Mouse (Mus musculus) left cerebral cortex, adult 2 months (tissue): ENCODE measurements around the gene Efnb2. TPM values are rescaled to one million over a fixed set of nuclear protein-coding genes. Genes with fewer than 3 reads are reported as not detected.

Experiments
- DNase-seq, 2 experiments: peaks; one replicate each; pipeline ENCODE4 v3.0.0; 2021 to 2022; ENCODE audit warnings: low spot score in 2 of 2, mixed read lengths in 1 of 2; ENCODE audit errors: extremely low spot score in 1 of 2
- H3K27ac ChIP-seq: fragments of 200-600 bp; 2 replicates; pipeline ENCODE4 v1.8.1; 2022
- H3K4me3 ChIP-seq: fragments of 200-600 bp; 2 replicates; pipeline ENCODE4 v1.8.1; 2022
- CTCF ChIP-seq: fragments of 200-600 bp; IDR thresholded peaks from 2 replicates; pipeline ENCODE4 v1.8.1; 2022; ENCODE audit warnings: antibody characterized with exemption, mild to moderate bottlenecking, moderate library complexity
- intact Hi-C: fragments of 180-260 bp; cut with DNase I; formaldehyde crosslinking; loops from one replicate; pipeline ENCODE4 v1.15.1; 2025
- total RNA-seq, 2 experiments: library from RNA; stranded (reverse); gene quantifications; 2 replicates each; pipeline ENCODE4 v1.2.3; 2021

Gene Efnb2
- total RNA-seq, 2 experiments from 2014 or later = 61.3 to 62.8 TPM

GRCm38 (mm10) chr8:8624017-8624416 is 37.0 kb downstream of the Efnb2 start:
- no peak for TF ChIP-seq CTCF
- intact Hi-C loops = no loop called here
- no peak overlapping the region for H3K4me3 ChIP-seq
- H3K27ac ChIP-seq = peak overlapping the region; percentile 28; the same call in 1 of the 2 replicates
- DNase-seq = no peak

- intact Hi-C loops = loop anchor here (2.0 kb wide), 1 partner anchor 31 kb away; no protein-coding TSS in a partner anchor
These were observed 37.6 kb downstream of the Efnb2 start for GRCm38 (mm10) chr8:8623486-8623885.

GRCm38 (mm10) chr8:8622476-8622875 is 38.6 kb downstream of the Efnb2 start:
- intact Hi-C loops = loop anchor here (2.0 kb wide), 1 partner anchor 32 kb away; no protein-coding TSS in a partner anchor
- H3K27ac ChIP-seq = peak overlapping the region; percentile 61

More at GRCm38 (mm10) chr8:8623486-8623885, 37.6 kb downstream of the Efnb2 start:
- no peak for DNase-seq
- no peak overlapping the region; the same call in 1 of the 2 replicates for H3K27ac ChIP-seq
- TF ChIP-seq CTCF = no peak
- H3K4me3 ChIP-seq = no peak overlapping the region

GRCm38 (mm10) chr8:8622031-8622430 is 39.0 kb downstream of the Efnb2 start:
- TF ChIP-seq CTCF = no peak
- peak overlapping the region; percentile 61 for H3K27ac ChIP-seq
- intact Hi-C loops = loop anchor here (2.0 kb wide), 1 partner anchor 33 kb away; no protein-coding TSS in a partner anchor
- no peak overlapping the region for H3K4me3 ChIP-seq
- DNase-seq = no peak

More at GRCm38 (mm10) chr8:8622476-8622875, 38.6 kb downstream of the Efnb2 start:
- TF ChIP-seq CTCF = no peak
- no peak overlapping the region for H3K4me3 ChIP-seq
- DNase-seq = no peak

GRCm38 (mm10) chr8:8621236-8621917 is 39.7 kb downstream of the Efnb2 start:
- intact Hi-C loops = no loop called here
- peak in 1 of 2 experiments; percentile 40 for DNase-seq
- TF ChIP-seq CTCF = no peak
- peak overlapping the region; percentile 73 for H3K27ac ChIP-seq
- H3K4me3 ChIP-seq = no peak overlapping the region

- Histone ChIP-seq H3K4me3 (no peak overlapping the region), H3K27ac (peak overlapping the region; percentile 73)
- intact Hi-C loops = no loop called here
- DNase-seq = peak; percentile 42 to 48
- TF ChIP-seq CTCF = no peak
These were observed 40.5 kb downstream of the Efnb2 start for GRCm38 (mm10) chr8:8620536-8620935.

- Histone ChIP-seq H3K4me3 (no peak overlapping the region), H3K27ac (peak overlapping the region; percentile 73)
- no peak for DNase-seq
- no peak for TF ChIP-seq CTCF
- intact Hi-C loops = no loop called here
These were observed 41.5 kb downstream of the Efnb2 start for GRCm38 (mm10) chr8:8619221-8620194.

GRCm38 (mm10) chr8:8613844-8614243 is 47.2 kb downstream of the Efnb2 start:
- no peak for DNase-seq
- H3K4me3 ChIP-seq = no peak overlapping the region
- H3K27ac ChIP-seq = no peak overlapping the region
- intact Hi-C loops = no loop called here
- no peak for TF ChIP-seq CTCF

GRCm38 (mm10) chr8:8611928-8612327 is 49.1 kb downstream of the Efnb2 start:
- H3K4me3 ChIP-seq = no peak overlapping the region
- DNase-seq = no peak
- H3K27ac ChIP-seq = no peak overlapping the region
- no peak for TF ChIP-seq CTCF
- intact Hi-C loops = no loop called here

GRCm38 (mm10) chr8:8609791-8610190 is 51.3 kb downstream of the Efnb2 start:
- no peak overlapping the region for H3K27ac ChIP-seq
- no peak for TF ChIP-seq CTCF
- H3K4me3 ChIP-seq = no peak overlapping the region
- no peak for DNase-seq
- intact Hi-C loops = no loop called here

- Histone ChIP-seq H3K4me3 (no peak overlapping the region), H3K27ac (no peak overlapping the region)
- DNase-seq = no peak
- no peak for TF ChIP-seq CTCF
- intact Hi-C loops = no loop called here
These were observed 51.9 kb downstream of the Efnb2 start for GRCm38 (mm10) chr8:8609141-8609540.

- DNase-seq = no peak
- no peak for TF ChIP-seq CTCF
- Histone ChIP-seq H3K27ac (no peak overlapping the region), H3K4me3 (no peak overlapping the region)
- intact Hi-C loops = no loop called here
These were observed 55.4 kb downstream of the Efnb2 start for GRCm38 (mm10) chr8:8605621-8606020.
